Mouse (Mus musculus): ENCODE measurements at regions not wholly inside any gene's neighbourhood (a gene's known extent, or its start where the extent isn't known, plus 50 kb on each side); places are given as distances from the start of the nearest gene placed in this dataset.

DNA sequence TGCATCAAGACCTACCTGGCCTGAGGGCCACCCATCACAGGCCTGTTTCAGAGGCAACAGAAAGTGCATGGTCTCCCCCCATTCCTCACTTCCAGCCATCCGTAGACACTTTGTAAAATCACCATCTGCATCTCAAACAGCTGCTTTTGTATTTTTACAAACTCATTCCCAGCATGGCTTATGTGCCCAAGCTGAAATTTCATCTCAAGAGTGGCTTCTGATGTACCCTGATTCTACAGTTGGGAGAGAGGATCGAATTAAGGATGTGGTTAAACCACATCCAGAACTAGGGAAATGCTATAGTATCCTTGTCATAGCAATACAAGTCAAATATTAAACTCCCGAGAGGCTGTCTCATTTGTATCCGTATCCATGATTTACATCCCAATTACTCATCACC, 221.5 kb downstream of the Qk start:
- Histone ChIP-seq H3K36me3 (no peaks in the 10 kb centered on the region), H3K4me1 (replicated peaks) (no peaks in the 10 kb centered on the region), H3K9ac (no peak overlapping the region), H3K27me3 (replicated peaks) (no peaks in the 10 kb centered on the region; the same call in 1 of the 2 replicates), H3K4me3 (replicated peaks) (no peak overlapping the region), H3K4me2 (replicated peaks) (no peak overlapping the region), H3K9me3 (no peaks in the 10 kb centered on the region), H3K27ac (no peak overlapping the region)
- WGBS = 77% methylated on average over 4 of the region's 4 CpGs
- ATAC-seq = no peak

DNA sequence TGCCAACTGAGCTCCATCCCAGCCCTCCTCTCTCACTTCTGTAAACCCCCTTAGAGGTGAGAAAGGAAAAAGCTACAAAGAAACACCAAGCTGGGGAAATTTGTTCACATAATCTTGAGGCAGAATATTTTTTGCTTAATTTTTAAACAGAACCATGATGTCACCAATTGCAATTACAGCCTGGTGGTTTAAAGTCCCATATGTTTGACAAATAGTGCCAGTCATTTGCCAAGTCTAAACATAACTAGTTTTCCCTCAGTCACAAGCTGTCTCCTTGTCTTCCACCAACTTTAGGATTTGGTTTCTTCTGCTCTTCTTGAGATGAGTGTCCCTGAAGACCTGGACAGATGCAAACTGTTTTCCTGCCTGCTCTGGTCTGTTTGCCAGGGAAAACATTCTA, 222.0 kb downstream of the Qk start:
- H3K9ac ChIP-seq = no peak overlapping the region
- no peaks in the 10 kb centered on the region for H3K36me3 ChIP-seq
- H3K4me3 ChIP-seq (replicated peaks) = no peak overlapping the region
- no peaks in the 10 kb centered on the region; the same call in 1 of the 2 replicates for H3K27me3 ChIP-seq (replicated peaks)
- no peak overlapping the region for H3K27ac ChIP-seq
- no peaks in the 10 kb centered on the region for H3K9me3 ChIP-seq
- H3K4me2 ChIP-seq (replicated peaks) = no peak overlapping the region
- no peak for ATAC-seq
- H3K4me1 ChIP-seq (replicated peaks) = no peaks in the 10 kb centered on the region

DNA sequence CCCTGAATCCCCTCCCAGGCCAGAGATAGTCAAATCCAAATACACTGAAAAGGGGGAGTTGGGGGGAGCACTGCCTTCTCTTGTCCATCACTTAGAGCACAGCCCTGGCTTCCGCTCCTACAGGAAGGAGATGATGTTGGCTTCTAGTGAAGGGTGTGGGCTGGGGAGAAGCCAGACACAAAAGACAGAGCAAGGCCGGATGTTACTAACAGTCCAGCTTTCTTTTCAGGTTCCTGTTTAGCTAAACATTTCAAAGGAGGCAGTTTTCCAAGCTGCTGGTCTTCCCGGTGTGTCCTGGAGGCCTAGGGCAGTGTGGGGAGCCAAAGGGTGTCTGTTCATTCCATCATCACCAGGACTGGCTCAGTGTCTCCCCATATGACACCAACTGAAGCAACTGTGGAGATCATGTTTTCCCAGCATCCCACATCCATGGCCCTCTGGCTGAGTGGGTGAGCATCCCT, 223.8 kb downstream of the Qk start:
- Histone ChIP-seq H3K27ac (no peak overlapping the region), H3K4me3 (replicated peaks) (no peak overlapping the region), H3K36me3 (no peaks in the 10 kb centered on the region), H3K9me3 (no peaks in the 10 kb centered on the region), H3K9ac (no peak overlapping the region), H3K27me3 (replicated peaks) (no peaks in the 10 kb centered on the region; the same call in 1 of the 2 replicates), H3K4me1 (replicated peaks) (no peaks in the 10 kb centered on the region), H3K4me2 (replicated peaks) (no peak overlapping the region)
- WGBS = 68% methylated on average over 3 of the region's 3 CpGs
- no peak for ATAC-seq

DNA sequence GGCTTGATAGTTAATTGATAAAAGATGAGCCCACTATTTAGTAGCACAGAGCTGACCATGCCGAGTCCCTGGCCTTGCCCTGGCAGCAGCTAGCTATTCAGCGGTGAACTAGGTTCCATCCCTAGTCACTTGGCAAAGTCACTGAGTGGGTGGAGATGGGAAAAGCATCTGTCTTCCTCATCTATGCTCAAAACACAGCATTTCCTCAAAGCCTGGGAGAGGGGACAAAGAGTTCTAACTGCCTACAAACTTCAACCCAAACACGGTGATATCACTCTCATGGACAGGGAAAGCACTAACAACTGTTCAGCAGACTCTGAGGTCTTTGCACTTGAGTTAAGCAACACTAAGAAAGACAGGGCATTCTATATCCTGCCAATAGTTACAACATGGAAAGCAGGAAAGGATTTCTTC, 225.5 kb downstream of the Qk start:
- Histone ChIP-seq H3K4me1 (replicated peaks) (no peaks in the 10 kb centered on the region), H3K9me3 (no peaks in the 10 kb centered on the region), H3K27ac (0 out of 2 replicates have a peak overlapping the region, but pooled peaks have one; percentile 37), H3K36me3 (no peaks in the 10 kb centered on the region), H3K27me3 (replicated peaks) (no peaks in the 10 kb centered on the region), H3K4me2 (replicated peaks) (no peak overlapping the region), H3K9ac (no peak overlapping the region), H3K4me3 (replicated peaks) (no peak overlapping the region)
- no peak for ATAC-seq
- WGBS = 70% methylated on average over 3 of the region's 3 CpGs

DNA sequence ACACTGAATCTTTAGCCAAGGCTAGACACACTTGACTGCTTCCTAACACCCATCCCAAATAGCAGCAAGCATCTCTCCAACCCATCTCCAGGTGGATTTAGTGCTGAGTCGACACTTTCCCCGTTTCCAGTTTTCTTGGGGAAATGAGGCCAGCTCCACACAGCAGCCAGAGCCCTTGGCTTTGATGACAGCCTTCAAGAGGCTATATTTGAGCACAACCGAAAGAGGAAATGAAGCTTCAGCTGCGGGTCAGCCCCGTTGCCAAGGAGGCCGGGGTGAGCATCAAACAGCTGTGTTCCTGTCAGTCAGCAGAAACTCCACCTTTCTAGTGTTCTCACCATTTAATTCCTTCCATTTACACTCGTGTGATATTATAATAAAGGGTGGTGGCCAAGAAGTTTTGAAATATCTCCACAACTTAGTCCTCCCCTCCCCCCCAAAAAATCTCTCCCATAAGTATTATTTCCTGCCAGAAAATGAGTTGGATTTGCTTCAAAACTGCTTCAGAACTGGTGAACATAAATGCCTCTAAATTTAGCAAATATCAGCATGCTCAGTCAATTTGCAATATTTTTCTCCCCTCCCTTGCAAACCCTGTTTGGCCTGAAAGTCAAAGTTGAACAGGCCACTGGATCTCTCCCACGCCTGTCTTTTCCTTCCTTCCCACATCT, 226.1 kb downstream of the Qk start:
- H3K9me3 ChIP-seq = no peaks in the 10 kb centered on the region
- no peak overlapping the region for H3K9ac ChIP-seq
- 57% methylated on average over 8 of the region's 8 CpGs for WGBS
- H3K4me2 ChIP-seq (replicated peaks) = no peak overlapping the region
- no peaks in the 10 kb centered on the region for H3K36me3 ChIP-seq
- no peak for ATAC-seq
- no peaks in the 10 kb centered on the region for H3K27me3 ChIP-seq (replicated peaks)
- 0 out of 2 replicates have a peak overlapping the region, but pooled peaks have one; percentile 37 for H3K27ac ChIP-seq
- no peak overlapping the region for H3K4me3 ChIP-seq (replicated peaks)
- no peaks in the 10 kb centered on the region for H3K4me1 ChIP-seq (replicated peaks)

DNA sequence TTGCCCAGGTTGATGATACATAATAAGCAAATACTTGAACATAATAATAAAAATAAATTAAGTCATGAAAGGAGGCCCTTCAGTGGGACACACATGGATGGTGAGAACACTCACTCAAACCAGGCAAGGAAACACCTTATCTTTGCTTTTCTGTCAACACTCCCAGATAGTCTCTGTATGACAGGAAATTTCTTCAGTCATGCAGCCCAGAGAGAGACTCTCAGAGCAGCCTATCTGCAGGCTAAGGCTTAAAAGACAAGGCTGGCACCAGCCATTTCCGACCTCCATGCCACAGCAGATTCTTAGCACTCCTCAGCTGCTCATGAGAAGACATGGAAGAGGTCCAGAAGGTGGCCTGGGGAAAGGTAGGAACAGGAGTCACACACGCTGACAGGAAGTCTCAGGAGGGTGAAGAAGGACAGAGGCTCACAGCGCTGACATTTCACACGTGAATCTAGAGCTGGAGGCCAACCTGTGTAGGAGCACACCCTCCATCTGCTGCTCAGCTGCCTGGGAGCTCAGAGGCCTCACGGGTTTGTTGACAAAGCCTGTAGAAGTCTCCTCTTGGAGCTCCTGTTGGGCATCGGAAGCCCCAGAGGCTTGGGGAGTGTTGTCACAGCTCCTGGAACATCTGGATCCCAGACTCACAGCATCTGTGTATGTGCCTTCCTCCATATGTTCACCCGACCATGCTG, 232.3 kb downstream of the Qk start:
- H3K4me2 ChIP-seq (replicated peaks) = no peak overlapping the region
- no peaks in the 10 kb centered on the region for H3K9me3 ChIP-seq
- H3K27ac ChIP-seq = no peak overlapping the region
- no peaks in the 10 kb centered on the region for H3K36me3 ChIP-seq
- no peak overlapping the region for H3K4me3 ChIP-seq (replicated peaks)
- no peaks in the 10 kb centered on the region for H3K27me3 ChIP-seq (replicated peaks)
- 0 out of 2 replicates have a peak, but pooled peaks cover 3% of the 10 kb centered on the region for H3K4me1 ChIP-seq (replicated peaks)
- WGBS = 64% methylated on average over 7 of the region's 7 CpGs
- ATAC-seq = no peak
- no peak overlapping the region for H3K9ac ChIP-seq

DNA sequence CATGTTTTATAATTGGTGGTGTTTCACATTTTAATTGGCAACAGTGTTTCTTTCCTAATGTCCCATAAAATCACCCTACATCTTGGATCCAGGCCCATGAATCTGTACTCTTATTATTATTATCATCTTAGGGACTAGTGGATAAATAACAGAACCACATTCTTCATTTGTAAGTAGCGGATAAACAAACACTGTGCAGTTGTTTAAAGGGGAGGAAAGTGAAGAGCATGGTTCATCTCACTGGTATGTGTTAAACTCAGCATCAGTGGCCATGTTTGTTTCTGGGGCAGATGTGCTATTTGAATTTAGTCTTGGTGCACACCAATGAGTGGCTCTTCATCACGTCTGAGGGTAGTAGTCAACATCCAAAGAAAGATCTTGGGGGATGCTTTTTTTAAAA, 233.1 kb downstream of the Qk start:
- H3K9me3 ChIP-seq = no peaks in the 10 kb centered on the region
- H3K27me3 ChIP-seq (replicated peaks) = no peaks in the 10 kb centered on the region
- no peak overlapping the region for H3K27ac ChIP-seq
- 56% methylated on average over 2 of the region's 2 CpGs for WGBS
- 0 out of 2 replicates have a peak, but pooled peaks cover 3% of the 10 kb centered on the region for H3K4me1 ChIP-seq (replicated peaks)
- no peaks in the 10 kb centered on the region for H3K36me3 ChIP-seq
- no peak overlapping the region for H3K4me2 ChIP-seq (replicated peaks)
- no peak overlapping the region for H3K9ac ChIP-seq
- H3K4me3 ChIP-seq (replicated peaks) = no peak overlapping the region
- no peak for ATAC-seq

DNA sequence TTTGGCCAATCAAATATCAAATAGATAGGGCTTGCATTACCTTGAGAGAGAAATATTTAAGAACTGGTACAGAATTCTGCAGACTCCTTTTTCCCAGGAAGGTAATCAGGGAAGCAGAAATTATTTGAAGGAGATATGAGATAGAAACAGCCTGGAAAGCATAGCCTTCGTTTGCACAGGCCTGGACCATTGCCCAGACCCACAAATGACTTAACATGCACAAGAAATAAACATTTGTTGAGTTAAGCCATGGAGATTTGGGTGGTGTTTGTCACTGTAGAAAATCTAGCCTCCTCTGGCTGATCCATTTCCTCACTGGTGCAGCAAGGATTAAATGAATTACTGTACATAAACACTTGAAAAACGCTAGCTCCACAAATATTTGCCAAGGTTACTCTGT, 233.5 kb downstream of the Qk start:
- peak; percentile 66 for ATAC-seq
- no peak overlapping the region for H3K27ac ChIP-seq
- H3K4me3 ChIP-seq (replicated peaks) = no peak overlapping the region
- H3K9ac ChIP-seq = no peak overlapping the region
- H3K9me3 ChIP-seq = no peaks in the 10 kb centered on the region
- WGBS = 33% methylated on average over 2 of the region's 2 CpGs
- H3K36me3 ChIP-seq = no peaks in the 10 kb centered on the region
- 0 out of 2 replicates have a peak, but pooled peaks cover 3% of the 10 kb centered on the region for H3K4me1 ChIP-seq (replicated peaks)
- no peak overlapping the region for H3K4me2 ChIP-seq (replicated peaks)
- H3K27me3 ChIP-seq (replicated peaks) = no peaks in the 10 kb centered on the region

DNA sequence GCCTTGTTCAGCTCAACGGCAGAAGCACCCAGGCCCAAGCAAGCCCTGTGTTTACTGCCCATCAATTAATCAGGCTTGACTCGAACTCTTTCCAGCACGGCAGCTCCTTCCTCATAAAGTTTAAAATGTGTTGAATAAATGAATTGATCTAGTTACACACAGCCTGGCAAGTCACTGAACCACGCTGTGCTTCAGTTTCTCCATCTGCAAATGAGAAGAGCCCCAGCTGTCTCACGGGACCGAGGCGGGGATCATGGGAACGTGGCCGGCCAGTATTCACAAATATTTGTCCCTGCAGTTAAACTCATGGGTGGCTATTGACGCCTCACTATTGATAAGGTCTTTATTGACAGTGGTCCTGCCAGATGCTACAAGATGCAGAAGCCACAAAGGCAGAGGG, 237.9 kb downstream of the Qk start:
- Histone ChIP-seq H3K4me1 (replicated peaks) (0 out of 2 replicates have a peak, but pooled peaks cover 3% of the 10 kb centered on the region), H3K9ac (no peak overlapping the region), H3K9me3 (no peaks in the 10 kb centered on the region), H3K36me3 (no peaks in the 10 kb centered on the region), H3K27me3 (replicated peaks) (no peaks in the 10 kb centered on the region), H3K27ac (no peak overlapping the region), H3K4me2 (replicated peaks) (no peak overlapping the region), H3K4me3 (replicated peaks) (no peak overlapping the region)
- WGBS = 40% methylated on average over 10 of the region's 10 CpGs
- ATAC-seq = no peak

DNA sequence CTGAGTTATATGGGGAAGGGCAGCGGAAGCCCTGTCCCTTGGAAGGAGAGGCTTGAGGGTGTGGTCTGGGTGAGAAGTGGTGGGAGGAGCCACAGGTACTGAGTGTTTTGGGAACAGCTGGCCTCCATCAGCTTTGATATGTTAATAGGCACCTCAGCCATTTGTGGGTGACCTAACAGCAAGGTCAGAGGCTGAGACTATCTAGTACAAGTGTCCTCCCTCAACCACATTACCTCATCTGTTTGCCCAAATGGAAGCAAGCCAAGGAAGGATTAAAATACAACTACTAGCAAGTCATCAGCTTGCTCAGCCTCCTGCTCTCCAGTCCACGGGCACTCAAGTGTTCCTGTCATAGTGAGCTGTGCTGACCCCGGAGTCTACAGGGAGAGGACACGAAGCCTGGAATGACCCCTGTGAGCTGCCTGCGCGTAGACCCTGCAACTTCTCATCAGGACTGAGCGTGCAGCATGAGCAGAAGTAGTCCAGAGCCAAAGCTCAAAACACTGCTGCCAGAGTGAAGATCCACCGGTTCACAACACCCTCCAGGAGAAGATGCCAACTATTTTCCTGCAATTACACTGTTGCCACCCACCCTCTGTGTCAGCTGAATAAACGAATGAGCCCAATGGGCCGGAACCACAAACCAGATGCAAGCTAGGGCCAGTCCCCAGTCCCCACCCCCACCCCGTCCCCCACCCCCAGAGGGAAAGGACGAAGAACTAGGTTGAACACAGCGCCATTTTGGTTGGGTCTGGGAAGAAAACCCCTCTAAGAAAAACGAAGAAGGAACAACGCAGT, 239.6 kb downstream of the Qk start:
- H3K27me3 ChIP-seq (replicated peaks) = no peaks in the 10 kb centered on the region
- H3K4me3 ChIP-seq (replicated peaks) = no peak overlapping the region
- WGBS = 69% methylated on average over 15 of the region's 15 CpGs
- no peaks in the 10 kb centered on the region for H3K4me1 ChIP-seq (replicated peaks)
- ATAC-seq = peak; percentile 34; the same call in 1 of the 2 replicates
- no peak overlapping the region for H3K9ac ChIP-seq
- H3K4me2 ChIP-seq (replicated peaks) = no peak overlapping the region
- no peak overlapping the region for H3K27ac ChIP-seq
- no peaks in the 10 kb centered on the region for H3K9me3 ChIP-seq
- no peaks in the 10 kb centered on the region for H3K36me3 ChIP-seq

DNA sequence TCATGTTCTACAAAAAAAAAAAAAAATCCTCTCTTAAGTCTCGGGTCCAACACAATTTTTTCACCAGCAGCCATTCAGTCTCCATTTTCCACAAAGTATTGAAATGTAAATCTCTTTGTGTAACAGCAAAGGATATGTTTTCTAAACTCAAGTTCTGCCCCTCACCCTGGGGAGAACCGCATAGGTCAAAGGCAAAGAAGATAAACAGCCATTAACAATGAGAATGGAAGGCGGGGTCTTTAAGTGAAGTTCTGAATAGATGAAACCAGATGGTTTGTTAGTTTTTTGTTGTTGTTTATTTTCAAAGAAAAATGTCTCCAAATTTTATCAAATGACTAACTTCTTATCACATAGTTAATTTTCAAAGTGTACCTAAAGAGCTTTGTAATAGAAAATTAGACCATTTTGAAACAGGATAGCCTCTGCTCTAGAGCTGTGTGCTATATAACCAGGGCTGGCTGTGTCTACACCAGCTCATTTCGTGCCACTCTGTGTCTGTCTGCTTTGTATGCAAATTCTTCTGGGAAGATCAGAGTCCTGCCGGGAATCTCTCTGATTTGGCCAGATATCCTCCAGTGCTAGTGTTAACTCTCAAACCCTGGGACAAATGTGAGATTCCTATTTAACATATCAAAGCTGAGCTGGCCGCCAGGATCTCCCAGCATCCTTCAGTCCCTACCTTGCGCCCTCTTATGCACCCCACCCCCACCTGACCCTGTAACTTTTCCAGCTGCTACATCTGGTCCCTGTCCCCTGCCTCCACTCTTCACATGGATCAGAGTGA, 240.9 kb downstream of the Qk start:
- H3K4me1 ChIP-seq (replicated peaks) = no peaks in the 10 kb centered on the region
- no peak overlapping the region for H3K27ac ChIP-seq
- WGBS = 44% methylated on average over 7 of the region's 7 CpGs
- H3K36me3 ChIP-seq = no peaks in the 10 kb centered on the region
- no peak overlapping the region for H3K4me3 ChIP-seq (replicated peaks)
- ATAC-seq = no peak
- H3K4me2 ChIP-seq (replicated peaks) = no peak overlapping the region
- no peak overlapping the region for H3K9ac ChIP-seq
- no peaks in the 10 kb centered on the region for H3K9me3 ChIP-seq
- no peaks in the 10 kb centered on the region for H3K27me3 ChIP-seq (replicated peaks)

DNA sequence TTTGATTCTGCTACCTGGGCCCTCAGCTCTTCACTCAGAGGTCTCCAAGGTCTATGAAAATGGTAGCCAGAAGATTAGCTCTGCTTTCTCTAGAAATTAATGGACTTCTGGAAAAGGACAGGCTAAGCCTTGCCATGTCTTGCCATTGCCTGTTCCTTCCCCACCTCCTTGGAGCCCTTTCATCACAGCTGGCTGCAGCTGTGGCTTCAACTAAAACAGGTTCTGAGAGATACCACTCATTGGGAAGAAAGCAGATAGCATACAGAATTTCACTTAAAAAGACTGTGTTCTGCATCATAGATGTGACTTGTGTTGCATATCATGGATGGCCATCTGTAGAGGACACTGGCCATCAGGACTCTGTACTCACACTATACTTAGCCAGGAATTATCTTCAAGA, 246.4 kb downstream of the Qk start:
- no peak overlapping the region for H3K27ac ChIP-seq
- no peaks in the 10 kb centered on the region for H3K9me3 ChIP-seq
- no peak for ATAC-seq
- H3K4me1 ChIP-seq (replicated peaks) = no peaks in the 10 kb centered on the region
- no peak overlapping the region for H3K4me3 ChIP-seq (replicated peaks)
- H3K9ac ChIP-seq = no peak overlapping the region
- H3K36me3 ChIP-seq = no peaks in the 10 kb centered on the region
- H3K27me3 ChIP-seq (replicated peaks) = no peaks in the 10 kb centered on the region
- no peak overlapping the region for H3K4me2 ChIP-seq (replicated peaks)
